Mouse (Mus musculus) hindlimb bud, embryonic 11.5 days (tissue): ENCODE measurements at regions not wholly inside any gene's neighbourhood (a gene's known extent, or its start where the extent isn't known, plus 50 kb on each side); places are given as distances from the start of the nearest gene placed in this dataset.

Source experiments
- DNase-seq: peaks from one replicate; pipeline ENCODE4 v3.0.0-alpha.2; 2012; ENCODE audit warnings: low read depth, low spot score; ENCODE audit errors: extremely low spot score

DNA sequence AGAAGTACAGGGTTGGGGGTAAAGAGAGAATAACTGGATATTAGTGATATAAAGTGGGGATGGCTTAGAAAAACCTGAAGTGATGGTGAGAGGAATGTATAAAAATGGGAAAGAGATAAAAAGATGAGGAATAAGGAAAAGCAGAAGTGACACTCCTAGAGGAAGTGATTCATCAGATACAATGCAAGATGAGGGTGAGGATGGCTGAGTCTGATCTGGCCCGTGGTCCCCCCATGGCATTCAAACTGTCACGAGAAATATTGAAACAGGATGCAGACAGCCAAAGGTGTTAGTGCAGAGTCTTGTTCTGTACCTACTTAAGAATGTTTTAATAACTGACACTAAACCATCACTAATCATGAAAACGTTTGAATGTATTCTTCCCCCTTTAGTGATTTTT, 56.2 kb upstream of the Kitl start:
- DNase-seq = no peak

DNA sequence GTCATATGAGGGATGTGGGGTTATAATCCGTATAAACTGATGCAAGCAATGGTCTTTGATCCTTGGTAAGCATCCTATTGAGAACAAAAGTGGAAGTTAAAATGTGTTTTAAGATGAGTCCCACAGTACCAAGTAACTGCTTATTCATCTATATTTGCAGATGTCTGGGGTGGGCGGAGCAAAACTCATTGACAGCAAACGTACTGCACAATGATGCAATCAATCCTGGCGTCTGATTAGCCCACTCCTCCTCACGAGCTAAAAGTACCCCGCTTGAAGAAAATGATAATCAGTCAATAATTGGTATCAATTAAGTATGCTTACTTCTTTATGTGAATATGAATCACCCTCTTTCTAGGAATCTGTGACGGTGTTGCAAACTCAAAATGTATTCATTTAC, 62.9 kb upstream of the Kitl start:
- DNase-seq = no peak

DNA sequence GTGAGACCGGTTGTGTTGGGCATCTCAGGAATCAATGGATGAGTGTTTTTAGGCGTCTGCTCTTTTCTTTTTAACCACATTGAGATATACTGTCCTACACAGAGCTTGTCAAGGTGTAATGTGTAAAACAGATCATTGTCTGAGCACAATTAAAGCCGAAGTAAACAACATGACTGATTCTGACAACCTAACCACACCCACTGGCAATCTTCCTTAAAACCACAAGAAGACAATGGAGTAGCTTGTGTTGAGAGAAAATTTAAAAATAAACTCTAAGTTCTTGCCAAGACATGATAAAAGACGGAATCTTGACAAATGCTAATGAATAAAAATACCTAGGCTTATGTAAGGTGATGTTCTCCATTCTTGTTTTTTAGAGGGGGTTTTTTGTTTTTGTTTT, 63.7 kb upstream of the Kitl start:
- DNase-seq = no peak

DNA sequence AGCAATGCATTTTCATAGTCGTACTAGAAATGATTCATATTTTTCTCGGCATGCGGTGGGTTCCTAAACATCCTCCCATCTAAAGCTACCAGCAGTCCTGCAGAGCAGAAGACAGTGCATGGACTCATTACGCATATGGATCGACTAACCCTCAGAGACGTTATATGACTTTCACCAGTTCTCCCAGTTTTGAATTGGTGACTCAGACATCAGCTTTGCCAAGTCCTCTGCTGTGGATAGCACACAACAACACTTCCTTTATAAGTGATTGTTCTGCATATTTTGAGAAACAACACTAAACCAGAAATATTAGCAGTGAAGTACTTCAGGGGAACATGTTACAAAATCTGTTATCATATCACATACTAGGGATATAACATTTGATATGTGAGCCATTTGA, 64.1 kb upstream of the Kitl start:
- no peak for DNase-seq

DNA sequence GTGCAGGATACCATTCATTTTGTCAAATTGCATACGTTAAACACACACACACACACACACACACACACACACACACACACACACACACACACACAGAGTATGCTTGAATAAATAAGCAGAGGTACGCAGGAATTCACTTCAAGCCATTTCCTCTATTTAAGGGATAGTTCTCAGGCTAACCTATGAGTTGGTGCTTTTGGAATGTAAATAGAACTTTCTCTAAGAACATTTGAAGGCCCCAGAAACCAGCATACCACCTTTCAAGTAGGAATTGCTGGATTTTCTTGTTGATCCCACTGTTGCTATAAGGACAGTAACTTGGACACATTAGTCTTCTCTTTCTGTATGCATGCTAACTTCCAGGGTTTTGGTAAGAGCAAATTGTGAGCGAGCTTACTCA, 66.7 kb upstream of the Kitl start:
- DNase-seq = no peak

DNA sequence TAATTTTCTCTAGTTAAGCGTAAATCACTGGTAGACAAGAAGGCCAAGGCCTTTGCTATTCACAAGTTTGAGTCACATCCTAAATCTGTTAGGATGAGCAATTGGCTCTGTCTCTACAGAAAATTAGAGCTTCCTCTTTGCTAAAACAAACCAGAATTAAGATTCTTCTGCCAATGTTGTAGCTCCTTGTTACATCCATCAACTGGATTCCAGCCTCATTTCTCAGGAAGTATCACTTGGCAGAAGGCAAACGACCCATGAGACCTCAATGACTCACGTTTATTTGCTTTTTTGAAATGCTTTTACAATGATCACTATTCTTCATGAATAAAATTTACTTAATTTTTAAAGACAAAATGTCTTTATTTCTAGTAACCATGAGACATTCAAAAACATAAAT, 70.0 kb upstream of the Kitl start:
- no peak for DNase-seq

DNA sequence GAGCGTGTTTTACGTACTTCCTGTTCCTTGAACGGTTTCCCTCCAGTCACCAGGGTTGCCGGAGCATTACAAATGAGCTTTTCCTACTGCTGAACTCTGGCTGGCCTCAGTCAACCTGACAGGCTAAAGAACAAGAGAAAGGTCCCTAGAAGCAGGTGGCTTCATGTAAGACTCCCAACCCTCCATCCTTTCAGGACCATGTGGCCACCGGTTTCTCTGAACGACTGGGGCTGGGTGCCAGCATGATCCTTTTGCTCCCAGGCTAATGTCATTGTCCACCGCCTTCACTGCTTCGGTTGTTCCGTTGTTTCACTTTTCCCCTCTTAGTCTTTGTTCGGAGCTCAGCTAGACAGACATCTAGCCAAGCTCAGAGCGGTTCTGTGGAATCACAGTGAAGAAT, 73.8 kb upstream of the Kitl start:
- no peak for DNase-seq

DNA sequence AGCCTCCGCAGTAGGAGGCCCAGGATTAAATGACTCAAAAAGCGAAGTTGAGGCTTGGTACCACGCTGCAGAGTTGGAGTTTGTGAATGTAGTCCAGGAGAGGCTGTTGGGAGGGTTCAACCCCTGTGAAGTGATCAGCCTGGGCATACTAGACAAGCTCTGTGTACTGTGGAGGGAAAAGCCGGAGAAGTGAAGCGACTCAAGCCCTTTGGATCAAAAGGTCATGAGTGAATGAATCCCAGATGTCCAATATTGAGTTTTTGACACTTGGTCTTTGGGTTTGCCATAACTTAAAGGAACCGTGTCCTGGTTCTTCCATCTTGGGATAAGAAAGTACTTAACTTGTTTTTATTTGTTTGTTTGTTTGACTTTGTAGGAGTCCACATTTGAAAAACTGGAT, 76.5 kb upstream of the Kitl start:
- no peak for DNase-seq

DNA sequence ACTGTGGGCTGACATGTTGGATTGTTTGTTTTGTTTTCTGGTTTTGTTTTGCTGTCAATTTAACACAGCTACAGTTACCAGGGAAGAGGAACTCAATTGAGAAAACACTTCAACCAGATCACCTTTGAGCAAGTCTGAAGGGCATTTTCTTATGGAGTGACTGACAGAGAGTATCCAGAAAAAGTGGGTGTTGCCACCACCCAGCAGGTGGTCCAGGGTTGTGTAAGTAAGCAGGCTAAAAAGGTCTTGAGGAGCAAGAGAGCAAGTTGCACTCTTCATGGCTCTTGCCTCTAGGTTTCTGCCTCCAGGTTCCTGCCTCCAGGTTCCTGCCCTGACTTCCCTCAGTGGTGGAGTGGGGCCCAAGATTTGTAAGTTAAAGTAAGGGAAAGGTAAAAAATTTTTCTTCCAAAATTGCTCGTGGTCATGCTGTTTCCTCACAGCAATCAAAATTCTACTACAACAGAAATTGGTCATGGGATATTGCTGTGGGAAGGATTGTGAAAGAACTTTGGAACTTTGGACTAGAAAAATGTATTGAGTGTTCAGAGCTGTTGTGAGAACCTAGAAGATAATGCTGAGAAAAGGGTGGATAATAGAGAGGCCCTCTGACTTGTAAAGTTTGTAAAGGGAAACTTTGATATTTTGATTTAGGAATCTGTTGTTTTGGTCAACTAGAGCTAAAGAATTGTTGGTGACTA, 77.4 kb upstream of the Kitl start:
- no peak for DNase-seq

DNA sequence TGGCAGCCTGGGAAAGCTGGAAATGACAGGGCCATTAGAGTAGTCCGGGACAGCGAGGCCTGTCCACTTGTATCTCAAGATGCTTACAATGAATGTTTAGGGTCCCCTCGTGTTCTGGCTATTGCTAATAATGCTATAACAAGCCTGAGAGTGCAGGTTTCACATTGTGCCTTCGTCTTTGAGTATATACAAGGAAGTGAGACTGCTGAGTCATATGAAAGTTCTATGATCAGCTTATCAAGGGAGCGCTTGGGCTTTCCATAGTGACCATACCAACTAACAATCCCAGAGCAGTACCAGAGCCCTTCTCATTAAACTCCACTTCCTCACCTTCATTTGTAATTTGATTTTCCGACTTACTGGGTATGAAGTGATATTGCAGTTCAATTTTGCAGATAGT, 86.2 kb upstream of the Kitl start:
- no peak for DNase-seq

DNA sequence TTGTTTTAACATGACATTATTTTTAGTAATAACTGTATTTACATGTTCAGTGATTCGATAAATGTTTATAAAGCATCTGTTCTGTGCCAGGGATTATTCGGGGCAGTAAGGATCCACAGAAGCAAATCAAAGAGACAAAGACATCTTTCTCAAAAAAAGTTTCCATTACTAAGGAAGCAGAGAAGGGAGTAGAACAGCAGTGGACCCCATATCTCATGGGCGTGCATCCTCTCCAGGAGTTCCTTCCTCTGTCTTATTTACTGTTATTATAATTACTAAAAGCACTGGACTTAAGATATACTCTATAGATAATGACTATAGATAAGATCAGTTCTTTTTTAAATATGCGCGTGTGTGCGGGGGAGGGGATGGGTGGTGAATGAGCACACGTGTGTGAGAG, 87.5 kb upstream of the Kitl start:
- DNase-seq = no peak

DNA sequence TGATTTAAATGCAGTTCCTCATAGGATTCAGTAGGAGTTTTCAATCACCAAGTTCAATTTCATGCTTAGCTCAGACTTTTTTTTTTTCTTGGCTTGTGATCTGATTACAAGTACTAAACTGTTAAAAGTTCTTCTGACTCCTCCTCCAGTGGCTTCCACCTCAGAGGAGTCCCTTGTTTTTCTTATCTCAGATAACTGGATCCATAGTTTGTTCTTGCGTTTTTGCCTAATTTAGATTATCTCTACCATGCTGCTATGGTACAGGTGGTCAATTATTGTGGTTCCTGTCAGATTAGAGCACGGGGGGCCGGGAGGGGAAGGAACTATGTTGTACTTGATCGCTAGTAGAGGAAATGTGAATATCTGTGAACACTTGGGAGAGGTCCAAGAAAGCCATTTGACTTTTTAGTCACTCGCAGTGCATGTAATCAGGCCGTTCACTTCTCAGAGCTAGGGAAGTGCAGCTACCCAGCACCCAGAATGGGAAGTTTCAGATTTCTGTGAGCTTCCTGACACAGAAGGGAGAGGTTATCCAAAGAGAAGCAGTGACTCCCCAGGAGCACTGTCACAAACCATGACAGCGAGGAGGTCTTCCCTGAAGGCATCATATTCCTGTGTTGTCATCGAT, 89.0 kb upstream of the Kitl start:
- DNase-seq = no peak

DNA sequence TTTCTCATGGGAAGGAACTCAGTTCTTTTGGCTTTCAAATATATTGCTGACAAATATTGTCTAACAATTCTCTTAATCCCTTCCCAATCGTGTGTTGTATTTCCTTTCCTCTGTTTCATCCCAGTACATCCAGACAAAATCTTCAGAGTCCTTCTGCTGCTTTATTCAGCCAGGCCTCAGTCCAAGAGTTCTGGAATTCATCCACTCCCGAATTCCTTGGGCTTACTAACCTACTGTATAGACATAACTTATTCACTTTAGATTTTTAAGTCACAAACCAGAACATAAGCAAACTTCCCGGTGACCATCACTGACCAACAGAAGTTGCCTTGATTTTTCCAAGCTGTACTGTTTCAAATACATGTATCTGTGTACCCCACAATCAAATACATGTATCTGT, 90.9 kb upstream of the Kitl start:
- DNase-seq = no peak

DNA sequence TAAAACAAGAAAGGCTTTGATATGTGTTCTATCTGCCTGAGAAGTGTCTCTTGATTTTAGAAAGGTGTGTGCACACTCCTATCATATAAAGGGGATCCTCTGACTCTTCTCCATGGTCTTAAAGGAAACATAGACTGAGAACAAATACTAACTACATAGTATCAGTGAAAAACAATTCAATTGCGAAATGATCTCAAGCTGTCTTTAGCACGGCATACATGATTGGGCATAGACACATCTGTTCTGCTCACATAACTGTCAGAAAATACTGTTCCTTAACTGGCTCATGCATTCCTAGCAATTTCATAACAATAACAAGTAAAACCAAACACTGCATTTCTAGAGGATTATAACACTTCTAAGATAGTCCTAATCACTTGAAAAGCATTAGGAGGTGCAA, 95.5 kb upstream of the Kitl start:
- no peak for DNase-seq

DNA sequence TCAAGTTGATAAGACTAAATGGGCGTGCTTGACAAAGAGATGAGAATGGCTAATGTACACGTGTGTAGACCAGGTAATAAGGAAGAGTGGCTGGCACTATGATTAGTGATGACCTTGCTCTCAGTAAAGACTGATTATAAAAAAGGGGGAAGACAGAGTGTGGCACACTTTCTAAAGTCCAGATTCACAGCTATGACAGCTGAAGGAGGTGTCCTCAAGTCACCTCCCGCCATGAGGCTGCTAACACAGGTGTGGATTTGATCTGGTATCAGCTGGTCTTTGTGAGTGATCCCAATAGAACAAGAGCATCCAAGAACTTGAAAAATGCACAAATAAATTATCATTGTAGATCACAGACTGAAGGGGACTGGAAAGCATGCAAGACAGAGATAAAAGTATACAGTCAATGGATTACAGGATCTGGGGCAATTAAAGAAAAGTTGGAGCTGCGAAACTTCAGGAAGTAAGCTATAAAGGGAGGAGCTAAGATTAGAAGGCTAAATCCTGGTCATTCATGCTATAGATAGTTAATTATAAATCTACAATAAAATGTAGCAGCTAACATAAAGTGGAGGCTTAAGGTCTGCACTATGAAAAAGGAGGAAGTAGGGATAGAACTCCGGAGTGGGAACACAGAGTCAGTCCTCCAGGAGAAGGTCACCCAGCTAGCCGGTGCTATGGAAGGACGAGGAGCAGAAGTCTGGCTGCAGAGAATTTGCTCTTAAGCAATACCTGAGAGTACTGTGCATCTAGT, 96.7 kb upstream of the Kitl start:
- DNase-seq = no peak

DNA sequence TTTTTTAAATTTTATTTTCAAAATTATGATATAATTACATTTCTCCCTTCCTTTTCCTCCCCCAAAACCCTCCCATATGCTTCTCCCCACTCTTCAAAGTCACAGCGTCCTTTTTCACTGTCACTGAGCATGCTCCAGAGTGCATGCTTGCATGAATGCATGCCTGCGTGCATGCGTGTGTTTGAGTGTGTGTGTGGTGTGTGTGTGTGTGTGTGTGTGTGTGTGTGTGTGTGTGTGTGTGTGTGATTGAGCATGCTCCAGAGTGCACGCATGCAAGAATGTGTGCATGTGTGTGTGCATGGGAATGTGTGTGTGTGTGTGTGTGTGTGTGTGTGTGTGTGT, 101.6 kb upstream of the Kitl start:
- no peak for DNase-seq

DNA sequence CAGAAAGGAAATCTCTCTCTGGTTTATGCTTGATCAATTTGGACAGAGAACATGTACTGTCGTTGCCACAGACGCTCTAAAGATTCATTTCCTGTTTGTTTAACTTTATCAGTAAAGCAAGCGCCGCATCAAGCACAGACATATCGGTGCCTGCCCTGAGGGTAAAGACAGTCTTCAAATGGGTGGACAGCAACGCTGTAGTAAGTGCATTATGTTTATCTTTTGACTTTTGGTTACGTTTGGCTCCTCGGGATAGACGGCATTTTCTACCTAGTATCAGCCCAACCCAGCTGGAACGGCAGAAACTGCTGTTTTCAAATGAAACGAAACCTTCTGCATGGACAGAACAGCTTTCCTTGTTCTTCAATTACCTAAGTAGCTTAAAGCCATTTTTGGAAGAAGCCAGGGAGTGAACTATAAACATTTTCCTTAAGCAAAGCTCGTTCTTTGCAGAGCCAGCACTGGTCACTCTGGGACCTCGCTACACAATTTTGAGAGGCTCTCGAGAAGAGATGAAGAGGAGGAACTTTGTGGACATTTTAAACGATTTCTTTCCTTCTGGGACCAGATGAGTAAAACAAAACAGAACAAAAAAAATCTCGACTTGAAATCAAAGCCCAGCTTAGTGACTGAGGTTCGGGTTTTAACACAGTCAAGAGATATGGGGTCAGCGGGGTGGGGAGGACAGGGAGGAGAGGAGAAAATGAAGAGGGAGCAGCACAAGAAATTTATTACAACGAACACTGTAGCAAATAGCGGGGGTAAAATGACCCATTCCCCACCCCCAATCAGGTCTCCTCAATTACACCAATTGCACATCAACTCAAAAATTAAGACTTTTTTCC, 102.2 kb upstream of the Kitl start:
- no peak for DNase-seq

DNA sequence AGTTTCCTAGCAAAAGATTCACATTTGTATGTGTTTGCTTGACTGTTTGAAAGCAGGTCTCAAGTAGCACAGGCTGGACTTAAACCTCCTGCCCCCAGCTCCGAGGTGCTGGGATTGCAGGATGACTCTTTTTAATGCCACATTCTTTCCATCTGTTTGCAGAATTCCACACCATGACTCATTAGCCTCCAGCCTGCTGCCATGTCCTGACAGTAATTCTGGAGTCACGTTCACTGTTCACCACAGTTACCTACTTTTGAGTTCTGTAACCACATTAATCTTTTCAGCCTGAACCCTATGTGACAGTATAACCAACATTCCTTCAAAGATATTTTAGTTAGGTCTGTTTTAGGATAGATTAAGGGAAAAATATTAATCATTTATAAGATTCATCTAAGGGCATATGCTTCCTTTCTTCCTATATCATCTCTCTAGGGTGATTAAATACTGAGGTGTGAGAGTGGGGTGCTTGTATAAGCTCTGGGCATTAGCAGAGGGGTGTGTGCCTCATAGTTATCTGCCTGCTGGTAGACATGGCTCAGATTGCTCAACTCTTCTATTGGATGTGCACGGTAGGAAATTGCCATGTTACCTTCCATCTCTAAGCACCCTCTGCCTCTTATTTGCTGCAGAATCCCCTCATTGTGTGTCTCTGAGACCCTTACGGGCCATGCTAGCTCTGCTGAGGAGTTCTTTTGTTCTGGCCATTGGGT, 105.3 kb upstream of the Kitl start:
- DNase-seq = no peak

DNA sequence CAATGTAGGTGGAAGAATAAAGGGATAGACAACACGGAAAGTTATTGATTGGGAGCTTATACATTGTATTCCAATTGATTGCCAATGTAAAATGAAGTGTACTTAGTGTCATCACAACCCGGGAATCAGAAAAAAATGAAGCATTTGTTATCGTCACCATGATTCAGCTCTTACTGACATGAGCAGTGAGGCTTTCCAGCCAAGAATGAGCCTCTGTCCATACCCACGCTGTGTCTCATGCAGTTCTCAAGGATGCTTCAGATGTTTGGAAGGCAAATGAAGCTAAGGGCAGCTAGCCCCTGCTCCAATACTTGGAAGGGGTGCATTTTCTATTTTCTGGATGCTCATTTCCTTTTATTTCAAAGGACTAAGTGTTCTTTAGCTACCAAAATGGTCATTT, 107.4 kb upstream of the Kitl start:
- DNase-seq = no peak

DNA sequence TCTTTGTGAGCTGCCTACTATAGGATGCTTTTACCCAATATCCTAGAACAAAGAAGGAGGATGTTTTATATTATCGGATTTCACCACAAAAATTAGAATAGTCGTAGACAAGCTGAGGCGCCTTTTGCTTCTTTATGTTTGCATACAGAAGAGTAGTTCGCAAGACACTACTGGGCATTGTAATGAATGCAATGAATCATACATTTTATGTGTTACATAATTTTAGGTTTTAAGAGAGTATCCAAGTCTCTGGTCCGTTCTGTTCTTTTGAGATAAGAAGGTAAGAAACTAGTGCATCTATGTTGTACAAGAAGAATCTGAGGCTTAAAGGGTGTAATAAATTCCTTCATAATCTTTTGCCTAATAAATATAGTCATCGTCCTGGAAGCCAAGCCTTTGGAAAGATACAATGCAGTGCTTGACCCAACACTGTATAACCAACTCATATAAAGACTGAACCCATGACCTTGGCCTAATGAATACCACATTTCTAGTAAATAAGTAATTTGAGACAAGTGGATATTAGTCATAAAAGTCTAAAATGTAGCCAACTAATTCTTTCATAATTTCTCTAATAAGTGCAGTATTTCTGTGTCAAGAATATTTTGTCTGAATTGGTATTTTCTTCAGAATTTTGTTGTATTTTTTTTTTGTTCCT, 108.5 kb upstream of the Kitl start:
- peak; percentile 49 for DNase-seq
